Mouse (Mus musculus) heart, embryonic 16.5 days (tissue): Measurements from ENCODE around the gene Pgpep1. TPM values are rescaled to one million over a fixed set of nuclear protein-coding genes. Genes with fewer than 3 reads are reported as not detected.
A peak's percentile ranks its signal among the peaks of the same experiment; 100 is the strongest.

ENCODE experiments used
- ATAC-seq: fragments of 200-750 bp; cut with Nextera tagmentation; replicated peaks from 2 replicates; pipeline ENCODE4 v1.8.0; 2017; ENCODE audit warnings: moderate number of reproducible peaks; ENCODE audit not compliant: insufficient read depth, low FRiP score; ENCODE audit errors: extremely low read depth
- H3K27ac ChIP-seq: fragments of 300-500 bp; sonication (generic); 2 replicates; pipeline ENCODE4 v1.5.1; 2014; ENCODE audit warnings: mild to moderate bottlenecking, low read length, control low read depth, moderate library complexity
- H3K27me3 ChIP-seq: fragments of 300-500 bp; sonication (generic); 2 replicates; pipeline ENCODE4 v1.6.1; 2014; ENCODE audit warnings: low read length, mixed read lengths; ENCODE audit not compliant: control insufficient read depth, insufficient read depth
- H3K36me3 ChIP-seq: fragments of 300-500 bp; sonication (generic); 2 replicates; pipeline ENCODE4 v1.6.1; 2014; ENCODE audit not compliant: control insufficient read depth, insufficient read depth
- H3K4me1 ChIP-seq: fragments of 300-500 bp; sonication (generic); 2 replicates; pipeline ENCODE4 v1.6.1; 2014; ENCODE audit warnings: low read length, mixed read lengths; ENCODE audit not compliant: control insufficient read depth, insufficient read depth
- H3K4me2 ChIP-seq: fragments of 300-500 bp; sonication (generic); 2 replicates; pipeline ENCODE4 v1.6.1; 2014; ENCODE audit warnings: low read depth, mild to moderate bottlenecking, control low read depth, low read length
- H3K4me3 ChIP-seq: fragments of 300-500 bp; sonication (generic); 2 replicates; pipeline ENCODE4 v1.5.1; 2014; ENCODE audit warnings: mild to moderate bottlenecking, control low read depth, low read length
- H3K9ac ChIP-seq: fragments of 300-500 bp; sonication (generic); 2 replicates; pipeline ENCODE4 v1.6.1; 2014; ENCODE audit warnings: low read length, control low read depth
- H3K9me3 ChIP-seq: fragments of 300-500 bp; sonication (generic); replicated peaks from 2 replicates; pipeline ENCODE4 v1.6.1; 2016; ENCODE audit warnings: low read length; ENCODE audit not compliant: control insufficient read depth
- WGBS: fragments of 180-500 bp; shearing (Covaris S2); extraction: QIAGEN DNeasy Blood & Tissue Kit; methylation state at CpG from one replicate; pipeline ENCODE4 v1.1.7; 2014; 5-methylcytosine and 5-hydroxymethylcytosine counted together
- polyA plus RNA-seq: library from polyadenylated mRNA; unstranded; fragments of >200 nt; fragmentation: Nextera tagmentation; extraction: Ambion mirVana; gene quantifications from 2 replicates; pipeline ENCODE4 v1.2.1, GENCODE M21; 2015

Gene Pgpep1
- polyA plus RNA-seq, 1 experiment from 2014 or later, result 36.7 TPM

GRCm38 (mm10) chr8:70635527-70635926, 24.7 kb downstream of the Pgpep1 start:
- no peak for ATAC-seq
- Histone ChIP-seq H3K36me3 (no peaks in the 10 kb centered on the region), H3K4me2 (no peak overlapping the region), H3K27ac (no peak overlapping the region), H3K4me3 (no peak overlapping the region), H3K27me3 (no peaks in the 10 kb centered on the region), H3K9me3 (no peaks in the 10 kb centered on the region), H3K4me1 (peaks cover 35% of the 10 kb centered on the region), H3K9ac (no peak overlapping the region)
- WGBS, result 74% methylated on average over 6 of the region's 6 CpGs

DNA sequence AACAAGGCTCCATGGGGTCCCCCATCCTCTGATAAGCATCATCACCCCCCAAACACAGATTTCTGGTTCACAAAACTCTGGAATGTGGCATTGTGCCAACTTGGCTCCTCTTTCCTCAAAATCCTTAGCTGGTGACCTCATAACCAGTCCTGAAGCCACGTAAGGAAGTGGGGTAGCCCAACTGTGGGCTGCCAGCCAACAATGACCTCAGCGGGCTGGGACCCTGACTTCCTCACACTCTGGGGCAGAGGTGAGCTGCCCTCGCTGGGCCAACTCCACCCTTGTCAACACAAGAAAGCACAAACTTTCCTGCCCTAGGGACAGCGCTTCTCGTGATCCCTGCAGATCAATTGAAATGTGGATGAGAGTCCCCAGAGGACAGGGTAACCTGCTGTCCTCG, 26.1 kb downstream of the Pgpep1 start:
- Histone ChIP-seq H3K9ac (peak overlapping the region; percentile 43), H3K4me3 (no peak overlapping the region), H3K4me1 (peaks cover 37% of the 10 kb centered on the region), H3K27ac (peak overlapping the region; percentile 53), H3K27me3 (no peaks in the 10 kb centered on the region), H3K9me3 (no peaks in the 10 kb centered on the region), H3K36me3 (no peaks in the 10 kb centered on the region), H3K4me2 (no peak overlapping the region)
- peak; percentile 21; the same call in 1 of the 2 replicates for ATAC-seq
- WGBS, result 24% methylated on average over 6 of the region's 6 CpGs

- peak within 1 kb of the TSS; percentile 6; the same call in 1 of the 2 replicates for H3K4me3 ChIP-seq
- peak within 1 kb of the TSS; percentile 39 for H3K4me2 ChIP-seq
- peak within 1 kb of the TSS; percentile 21; the same call in 1 of the 2 replicates for H3K27ac ChIP-seq
- H3K9me3 ChIP-seq, result no peaks in the 10 kb centered on the region
- H3K4me1 ChIP-seq, result peaks cover 30% of the 10 kb centered on the region
- H3K27me3 ChIP-seq, result no peaks in the 10 kb centered on the region
- 83% methylated on average over 6 of the region's 6 CpGs for WGBS
- H3K9ac ChIP-seq, result peak within 1 kb of the TSS; percentile 38
- no peaks in the 10 kb centered on the region for H3K36me3 ChIP-seq
- ATAC-seq, result no peak
These were observed 27.8 kb downstream of the Pgpep1 start, which contains the start of gene Gdf15 for GRCm38 (mm10) chr8:70632346-70632892. Gene Gdf15 (minus strand): TSS chr8:70632456.

- Histone ChIP-seq H3K4me2 (peak overlapping the region; percentile 39), H3K9ac (peak overlapping the region; percentile 38), H3K4me3 (peak overlapping the region; percentile 6; the same call in 1 of the 2 replicates), H3K27me3 (no peaks in the 10 kb centered on the region), H3K36me3 (no peaks in the 10 kb centered on the region), H3K9me3 (no peaks in the 10 kb centered on the region), H3K4me1 (peaks cover 30% of the 10 kb centered on the region), H3K27ac (peak overlapping the region; percentile 21; the same call in 1 of the 2 replicates)
- WGBS, result 14% methylated on average over 24 of the region's 24 CpGs
- ATAC-seq, result peak; percentile 7; the same call in 1 of the 2 replicates
These were observed 28.8 kb downstream of the Pgpep1 start for GRCm38 (mm10) chr8:70631436-70631835.

- Histone ChIP-seq H3K9ac (peak overlapping the region; percentile 38), H3K4me3 (peak overlapping the region; percentile 6; the same call in 1 of the 2 replicates), H3K4me1 (peaks cover 30% of the 10 kb centered on the region), H3K27ac (peak overlapping the region; percentile 21; the same call in 1 of the 2 replicates), H3K27me3 (no peaks in the 10 kb centered on the region; the same call in 1 of the 2 replicates), H3K36me3 (no peaks in the 10 kb centered on the region), H3K9me3 (no peaks in the 10 kb centered on the region), H3K4me2 (peak overlapping the region; percentile 62)
- no peak for ATAC-seq
- 16% methylated on average over 22 of the region's 22 CpGs for WGBS
These were observed 29.4 kb downstream of the Pgpep1 start for GRCm38 (mm10) chr8:70630532-70631381.

GRCm38 (mm10) chr8:70629574-70630531, 30.3 kb downstream of the Pgpep1 start:
- 1% methylated on average over 60 of the region's 60 CpGs for WGBS
- Histone ChIP-seq H3K27ac (peak overlapping the region; percentile 72), H3K9me3 (no peaks in the 10 kb centered on the region), H3K4me1 (peaks cover 28% of the 10 kb centered on the region), H3K27me3 (no peaks in the 10 kb centered on the region; the same call in 1 of the 2 replicates), H3K4me3 (peak overlapping the region; percentile 50), H3K36me3 (no peaks in the 10 kb centered on the region), H3K4me2 (peak overlapping the region; percentile 62), H3K9ac (peak overlapping the region; percentile 62)
- peak; percentile 84 for ATAC-seq

DNA sequence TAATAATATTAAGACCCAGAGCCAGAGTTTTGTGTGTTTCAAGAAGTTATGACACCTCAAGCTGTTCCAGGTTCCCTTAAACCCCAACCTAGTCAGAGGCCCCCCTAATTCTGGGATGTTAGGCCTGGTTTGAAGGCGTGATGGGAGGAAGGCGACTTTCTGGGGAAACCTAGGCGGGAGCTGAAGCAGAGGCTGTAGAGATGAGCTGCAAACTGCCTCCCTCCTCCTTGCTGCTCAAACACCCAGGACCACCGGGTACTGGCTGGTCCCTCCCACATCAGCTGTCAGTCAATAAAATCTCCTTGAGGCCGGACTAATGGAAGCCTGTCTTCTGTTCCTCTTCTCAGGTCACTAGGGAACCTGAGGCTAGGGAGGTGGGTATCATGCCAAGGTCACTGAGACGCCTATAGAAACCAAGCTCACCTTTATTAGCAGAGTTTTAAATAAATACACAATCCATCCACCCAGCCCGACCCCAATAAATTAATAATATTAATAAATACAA, 31.1 kb downstream of the Pgpep1 start:
- Histone ChIP-seq H3K27ac (peak overlapping the region; percentile 72), H3K9me3 (no peaks in the 10 kb centered on the region), H3K4me2 (peak overlapping the region; percentile 62), H3K4me1 (peaks cover 20% of the 10 kb centered on the region), H3K9ac (peak overlapping the region; percentile 62), H3K4me3 (peak overlapping the region; percentile 50), H3K36me3 (no peaks in the 10 kb centered on the region), H3K27me3 (no peaks in the 10 kb centered on the region; the same call in 1 of the 2 replicates)
- WGBS, result 57% methylated on average over 7 of the region's 7 CpGs
- ATAC-seq, result no peak

DNA sequence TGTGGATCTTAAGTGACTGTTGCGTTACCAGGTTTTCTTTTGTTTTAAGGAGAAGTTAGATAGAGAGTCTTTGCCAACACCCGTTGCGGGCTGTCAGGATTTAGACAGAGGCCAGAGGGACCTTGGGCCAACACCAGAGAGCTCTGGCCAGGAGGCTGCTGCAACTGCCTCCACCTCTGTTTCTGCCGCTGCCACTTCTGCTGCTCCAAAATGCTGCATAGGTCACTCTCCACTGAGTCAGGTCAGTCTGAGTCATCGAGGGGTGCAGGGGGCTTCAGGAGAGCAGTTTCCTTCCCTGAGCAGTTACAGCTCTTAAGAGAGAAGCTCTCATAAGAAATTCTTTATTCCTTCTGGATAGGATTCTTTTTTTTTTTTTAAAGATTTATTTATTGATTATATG, 33.1 kb downstream of the Pgpep1 start:
- no peak overlapping the region for H3K4me3 ChIP-seq
- H3K27ac ChIP-seq, result no peak overlapping the region
- no peak overlapping the region for H3K9ac ChIP-seq
- peaks cover 2% of the 10 kb centered on the region; the same call in 1 of the 2 replicates for H3K27me3 ChIP-seq
- H3K4me1 ChIP-seq, result peaks cover 13% of the 10 kb centered on the region
- no peak for ATAC-seq
- no peaks in the 10 kb centered on the region for H3K9me3 ChIP-seq
- WGBS, result 83% methylated on average over 5 of the region's 5 CpGs
- no peak overlapping the region for H3K4me2 ChIP-seq
- H3K36me3 ChIP-seq, result no peaks in the 10 kb centered on the region
